Mouse (Mus musculus): Measurements from ENCODE around the gene Rnf39. TPM values are rescaled to one million over a fixed set of nuclear protein-coding genes. Genes with fewer than 3 reads are reported as not detected.

Rnf39 gene
- polyA plus RNA-seq, 1 experiment from 2014 or later, result 0.73 TPM

DNA sequence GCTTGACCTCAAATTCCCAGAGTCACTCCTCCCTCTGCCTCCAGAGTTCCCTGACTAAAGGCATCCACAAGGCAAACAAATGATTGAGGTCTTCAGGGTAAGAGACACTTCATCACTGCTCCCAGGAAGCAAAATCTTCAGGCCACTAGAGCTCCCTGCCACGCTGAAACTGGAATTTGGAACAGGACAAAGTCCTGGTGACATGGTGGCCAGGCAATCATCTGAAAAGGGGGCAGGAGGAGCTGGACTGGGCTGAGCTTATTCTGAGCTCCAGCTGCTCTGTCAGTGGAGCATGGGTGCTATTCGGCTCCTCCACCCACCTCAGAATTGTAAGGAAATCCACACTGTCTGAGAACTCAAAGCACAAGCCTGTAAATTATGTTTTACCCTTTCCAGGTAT lies 30.7 kb upstream of the Rnf39 start:
- H3K9me3 ChIP-seq, result no peaks in the 10 kb centered on the region
- 65% methylated on average over 2 of the region's 2 CpGs for WGBS
- ATAC-seq (ENCODE audit: insufficient number of reproducible peaks, insufficient read depth, low FRiP score, low TSS enrichment, low read depth), result no peak
- no peak overlapping the region for H3K27ac ChIP-seq
- H3K36me3 ChIP-seq, result no peaks in the 10 kb centered on the region
- H3K4me3 ChIP-seq (replicated peaks), result no peak overlapping the region
- no peak overlapping the region for H3K4me2 ChIP-seq
- H3K4me1 ChIP-seq (replicated peaks), result no peaks in the 10 kb centered on the region
- peaks cover 8% of the 10 kb centered on the region; the same call in 1 of the 2 replicates for H3K27me3 ChIP-seq
- H3K9ac ChIP-seq (replicated peaks), result no peak overlapping the region

DNA sequence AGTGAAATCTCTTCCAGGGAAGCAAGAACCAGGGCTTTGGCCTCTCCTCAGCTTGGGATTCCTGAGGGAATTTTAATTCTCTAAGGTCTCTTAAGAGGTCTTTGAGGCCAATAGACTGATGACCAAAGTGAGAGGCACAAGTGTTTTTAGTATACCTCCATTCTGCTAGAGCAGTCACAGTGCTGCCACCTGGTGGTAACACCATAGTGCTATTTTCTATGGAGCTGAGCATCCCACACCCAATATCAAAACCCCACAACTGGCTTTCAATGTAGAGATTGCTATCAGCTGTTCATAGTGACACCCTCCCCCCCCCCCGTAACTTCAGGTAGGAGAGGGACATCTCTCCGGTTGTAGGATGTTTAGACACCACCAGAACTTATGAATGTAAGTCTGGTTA lies 28.6 kb upstream of the Rnf39 start:
- H3K4me1 ChIP-seq (replicated peaks), result no peaks in the 10 kb centered on the region
- WGBS, result 21% methylated on average over 2 of the region's 2 CpGs
- no peak for ATAC-seq (ENCODE audit: insufficient number of reproducible peaks, insufficient read depth, low FRiP score, low TSS enrichment, low read depth)

DNA sequence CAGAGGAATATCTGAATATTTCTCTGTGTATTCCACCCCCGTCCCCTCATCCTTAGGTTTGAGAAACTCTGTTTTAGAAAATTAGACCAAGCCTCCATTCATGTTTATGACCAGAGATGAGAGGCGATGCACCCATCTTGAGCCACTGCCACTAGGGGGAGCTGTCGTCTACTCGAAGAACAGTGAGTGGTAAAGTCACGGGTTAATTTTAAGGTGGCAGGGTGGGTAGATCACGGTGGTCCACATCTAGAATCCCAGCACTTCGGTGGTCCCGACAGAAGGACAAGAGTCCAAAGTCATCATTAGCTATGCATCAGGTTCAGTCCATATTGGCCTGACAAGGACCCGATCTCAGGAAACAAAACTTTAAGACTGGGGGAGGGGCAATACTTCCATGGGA lies 27.6 kb upstream of the Rnf39 start:
- Histone ChIP-seq H3K9ac (replicated peaks) (no peak overlapping the region), H3K36me3 (no peaks in the 10 kb centered on the region)
- WGBS, result 17% methylated on average over 9 of the region's 9 CpGs

More for the DNA sequence above, 28.6 kb upstream of the Rnf39 start:
- Histone ChIP-seq H3K36me3 (no peaks in the 10 kb centered on the region), H3K27ac (no peak overlapping the region), H3K27me3 (peaks cover 10% of the 10 kb centered on the region; the same call in 1 of the 2 replicates), H3K4me3 (replicated peaks) (no peak overlapping the region), H3K9ac (replicated peaks) (no peak overlapping the region), H3K9me3 (no peaks in the 10 kb centered on the region), H3K4me2 (no peak overlapping the region)

DNA sequence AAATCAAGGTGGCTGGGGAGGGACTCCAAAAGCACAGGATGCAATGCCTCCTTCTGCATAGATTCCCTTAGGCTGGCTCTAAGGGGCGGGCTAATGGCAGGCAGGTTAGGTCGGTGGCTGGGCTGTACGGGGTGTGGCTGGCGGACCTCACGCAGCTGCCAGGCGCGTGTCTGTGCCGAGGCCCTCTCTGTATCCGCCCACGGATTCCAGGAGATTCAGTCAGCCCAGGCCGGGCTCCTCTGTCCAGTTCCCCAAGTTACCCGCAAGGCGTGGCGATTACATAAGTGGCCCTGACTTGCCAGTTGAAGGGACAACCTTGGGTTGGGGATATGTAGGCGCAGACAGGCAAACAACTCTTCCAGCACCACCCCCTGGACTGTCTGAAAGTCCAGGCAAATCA lies 22.5 kb upstream of the Rnf39 start:
- Histone ChIP-seq H3K9me3 (no peaks in the 10 kb centered on the region), H3K4me2 (no peak overlapping the region), H3K9ac (replicated peaks) (no peak overlapping the region), H3K36me3 (no peaks in the 10 kb centered on the region), H3K4me3 (replicated peaks) (no peak overlapping the region), H3K27ac (no peak overlapping the region), H3K4me1 (replicated peaks) (no peaks in the 10 kb centered on the region), H3K27me3 (peaks cover 4% of the 10 kb centered on the region; the same call in 1 of the 2 replicates)
- no peak for ATAC-seq (ENCODE audit: insufficient number of reproducible peaks, insufficient read depth, low FRiP score, low TSS enrichment, low read depth)
- WGBS, result 39% methylated on average over 15 of the region's 15 CpGs

More for the DNA sequence above, 27.6 kb upstream of the Rnf39 start:
- no peak overlapping the region for H3K27ac ChIP-seq
- H3K4me3 ChIP-seq (replicated peaks), result no peak overlapping the region
- no peaks in the 10 kb centered on the region for H3K4me1 ChIP-seq (replicated peaks)
- H3K4me2 ChIP-seq, result no peak overlapping the region
- ATAC-seq (ENCODE audit: insufficient number of reproducible peaks, insufficient read depth, low FRiP score, low TSS enrichment, low read depth), result no peak
- no peaks in the 10 kb centered on the region for H3K9me3 ChIP-seq
- H3K27me3 ChIP-seq, result peaks cover 4% of the 10 kb centered on the region; the same call in 1 of the 2 replicates

DNA sequence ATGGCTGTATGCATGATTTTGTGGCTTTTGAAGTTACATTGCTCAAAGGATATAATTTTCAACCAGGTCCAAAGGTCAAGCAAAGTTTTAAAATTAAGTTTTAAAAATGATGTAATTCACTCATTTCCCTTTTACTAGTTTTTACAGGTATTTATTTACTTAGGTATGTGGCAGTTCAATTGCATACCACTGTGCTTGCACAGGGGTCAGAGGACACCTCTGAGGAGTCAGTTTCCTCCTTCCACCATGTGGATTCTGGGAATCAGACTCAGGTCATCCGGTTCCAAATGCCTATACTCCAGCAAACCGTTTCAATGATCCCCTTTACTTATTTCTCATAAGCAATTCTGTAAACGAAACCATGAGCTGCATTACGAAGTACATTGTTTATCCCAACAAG lies 20.0 kb upstream of the Rnf39 start:
- Histone ChIP-seq H3K4me1 (replicated peaks) (no peaks in the 10 kb centered on the region), H3K9ac (replicated peaks) (no peak overlapping the region), H3K27ac (no peak overlapping the region), H3K27me3 (peaks cover 4% of the 10 kb centered on the region; the same call in 1 of the 2 replicates), H3K9me3 (no peaks in the 10 kb centered on the region), H3K4me2 (no peak overlapping the region), H3K4me3 (replicated peaks) (no peak overlapping the region), H3K36me3 (no peaks in the 10 kb centered on the region)
- no peak for ATAC-seq (ENCODE audit: insufficient number of reproducible peaks, insufficient read depth, low FRiP score, low TSS enrichment, low read depth)
- 81% methylated on average over 4 of the region's 4 CpGs for WGBS

DNA sequence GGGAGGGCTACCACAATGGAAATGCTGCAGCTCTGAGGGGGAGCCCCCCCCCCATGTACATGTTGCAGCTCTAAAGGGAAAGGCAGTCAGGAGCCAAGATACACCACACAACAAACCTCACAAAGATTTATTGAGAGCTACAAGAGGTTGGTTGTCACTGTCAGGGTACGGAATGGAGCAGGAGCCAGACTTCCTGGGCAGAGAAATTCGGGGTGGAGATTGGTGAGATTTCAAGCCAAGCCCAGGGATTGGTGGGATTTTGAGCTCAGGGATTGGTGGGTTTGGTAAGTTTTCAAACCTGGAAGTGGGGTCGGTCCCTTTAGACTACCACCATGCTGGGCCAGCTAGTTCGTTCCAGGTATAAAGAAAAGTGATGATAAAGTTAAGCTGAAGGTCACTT lies 19.2 kb upstream of the Rnf39 start:
- 66% methylated on average over 4 of the region's 4 CpGs for WGBS
- no peaks in the 10 kb centered on the region for H3K4me1 ChIP-seq (replicated peaks)

DNA sequence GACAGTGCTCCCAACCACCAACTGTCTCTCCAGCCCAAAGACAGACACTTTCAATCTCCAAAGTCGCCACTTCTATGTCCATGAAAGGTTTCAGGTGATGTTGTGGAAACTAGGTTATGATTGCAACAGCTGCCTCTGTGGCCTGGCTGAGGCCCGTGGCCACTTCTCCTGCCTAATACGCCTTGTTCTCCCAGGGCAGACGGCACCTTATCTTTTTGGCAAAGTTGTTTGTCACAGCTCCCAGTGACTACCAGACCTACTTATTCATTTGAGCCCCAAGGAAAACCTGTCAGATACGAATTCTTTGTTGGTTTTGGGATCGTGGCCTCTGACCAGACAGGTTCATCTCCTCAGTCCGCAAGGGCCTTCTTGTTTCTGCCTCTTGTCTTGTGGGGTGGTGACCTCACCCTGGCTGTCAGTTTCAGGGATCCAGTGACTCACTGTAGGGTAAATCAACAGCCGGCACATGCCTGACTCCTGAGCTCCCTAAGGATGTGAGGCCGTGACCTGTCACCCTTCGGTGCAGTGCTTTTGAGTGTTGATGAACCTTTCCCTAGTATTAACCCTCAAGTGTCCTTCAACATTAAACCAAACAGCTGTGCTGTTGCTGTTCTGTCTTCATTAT lies 15.1 kb upstream of the Rnf39 start:
- WGBS, result 52% methylated on average over 10 of the region's 10 CpGs
- no peak overlapping the region for H3K27ac ChIP-seq
- H3K36me3 ChIP-seq, result no peaks in the 10 kb centered on the region
- H3K9ac ChIP-seq (replicated peaks), result no peak overlapping the region
- H3K4me3 ChIP-seq (replicated peaks), result no peak overlapping the region
- H3K4me2 ChIP-seq, result no peak overlapping the region
- no peaks in the 10 kb centered on the region for H3K9me3 ChIP-seq
- no peaks in the 10 kb centered on the region for H3K4me1 ChIP-seq (replicated peaks)
- no peaks in the 10 kb centered on the region for H3K27me3 ChIP-seq
- ATAC-seq (ENCODE audit: insufficient number of reproducible peaks, insufficient read depth, low FRiP score, low TSS enrichment, low read depth), result no peak

More for the DNA sequence above, 19.2 kb upstream of the Rnf39 start:
- Histone ChIP-seq H3K9ac (replicated peaks) (no peak overlapping the region), H3K9me3 (no peaks in the 10 kb centered on the region), H3K36me3 (no peaks in the 10 kb centered on the region), H3K4me3 (replicated peaks) (no peak overlapping the region), H3K27ac (no peak overlapping the region), H3K27me3 (peaks cover 4% of the 10 kb centered on the region; the same call in 1 of the 2 replicates), H3K4me2 (no peak overlapping the region)
- no peak for ATAC-seq (ENCODE audit: insufficient number of reproducible peaks, insufficient read depth, low FRiP score, low TSS enrichment, low read depth)

DNA sequence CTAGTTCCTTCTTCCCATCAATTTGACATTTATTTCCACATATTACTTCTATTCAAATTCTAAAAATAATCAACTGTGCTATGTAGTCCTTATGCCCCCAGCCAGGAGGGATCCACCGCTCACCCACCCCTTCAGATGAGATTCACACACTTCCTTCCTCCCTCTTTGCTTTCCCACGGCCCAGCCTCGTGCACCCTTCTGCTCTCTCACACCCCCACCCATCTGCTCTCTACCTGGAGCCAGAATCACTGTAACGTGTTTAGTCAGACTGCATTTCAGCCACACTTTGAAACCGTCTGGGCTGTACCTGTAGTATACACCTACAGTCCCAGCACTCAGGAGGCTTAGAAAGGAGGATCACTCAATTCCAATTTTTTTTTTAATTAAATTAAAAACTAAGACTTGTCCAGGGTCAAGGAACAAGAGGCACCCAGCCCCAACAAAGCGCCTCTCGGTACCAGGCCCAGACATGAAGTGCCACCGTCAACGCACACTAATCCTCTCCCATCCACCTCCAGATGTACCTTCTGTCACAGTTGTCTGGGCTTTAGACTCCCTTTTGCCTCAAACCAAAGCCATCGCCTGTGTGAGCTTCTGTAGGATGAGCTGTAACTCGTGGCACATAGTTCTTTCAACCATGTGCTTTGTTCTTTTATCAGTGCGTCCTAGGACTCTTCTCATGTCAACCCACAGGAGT lies 13.3 kb upstream of the Rnf39 start:
- 75% methylated on average over 12 of the region's 12 CpGs for WGBS
- H3K4me1 ChIP-seq (replicated peaks), result no peaks in the 10 kb centered on the region
- H3K27me3 ChIP-seq, result peaks cover 3% of the 10 kb centered on the region; the same call in 1 of the 2 replicates
- no peak overlapping the region for H3K9ac ChIP-seq (replicated peaks)
- no peaks in the 10 kb centered on the region for H3K9me3 ChIP-seq
- H3K36me3 ChIP-seq, result no peaks in the 10 kb centered on the region
- no peak for ATAC-seq (ENCODE audit: insufficient number of reproducible peaks, insufficient read depth, low FRiP score, low TSS enrichment, low read depth)
- H3K4me3 ChIP-seq (replicated peaks), result no peak overlapping the region
- H3K27ac ChIP-seq, result no peak overlapping the region
- no peak overlapping the region for H3K4me2 ChIP-seq

DNA sequence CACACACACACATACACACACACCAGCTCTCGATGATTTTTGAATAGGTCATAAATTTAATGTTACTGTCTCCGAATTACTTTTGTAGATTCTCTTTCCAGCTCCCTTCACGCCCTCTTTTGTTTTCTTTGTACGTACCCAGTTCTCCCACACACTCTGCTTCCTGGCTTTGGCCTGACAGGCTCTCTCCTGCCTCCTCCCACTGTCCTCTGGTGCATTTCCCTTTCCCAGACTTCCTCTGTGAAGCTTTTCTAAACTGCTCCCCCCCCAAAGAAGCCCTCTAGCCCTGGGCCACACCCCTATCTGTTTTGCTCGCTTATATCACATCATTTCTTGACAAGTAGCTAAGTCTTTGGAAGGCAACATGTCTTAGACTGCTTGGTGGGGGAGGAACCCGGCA lies 12.5 kb upstream of the Rnf39 start:
- peaks cover 4% of the 10 kb centered on the region; the same call in 1 of the 2 replicates for H3K27me3 ChIP-seq
- no peaks in the 10 kb centered on the region for H3K4me1 ChIP-seq (replicated peaks)
- H3K4me2 ChIP-seq, result no peak overlapping the region
- no peak overlapping the region for H3K9ac ChIP-seq (replicated peaks)
- H3K36me3 ChIP-seq, result no peaks in the 10 kb centered on the region
- no peak overlapping the region for H3K4me3 ChIP-seq (replicated peaks)
- no peak overlapping the region for H3K27ac ChIP-seq
- no peak for ATAC-seq (ENCODE audit: insufficient number of reproducible peaks, insufficient read depth, low FRiP score, low TSS enrichment, low read depth)
- H3K9me3 ChIP-seq, result no peaks in the 10 kb centered on the region
- 72% methylated on average over 6 of the region's 6 CpGs for WGBS

DNA sequence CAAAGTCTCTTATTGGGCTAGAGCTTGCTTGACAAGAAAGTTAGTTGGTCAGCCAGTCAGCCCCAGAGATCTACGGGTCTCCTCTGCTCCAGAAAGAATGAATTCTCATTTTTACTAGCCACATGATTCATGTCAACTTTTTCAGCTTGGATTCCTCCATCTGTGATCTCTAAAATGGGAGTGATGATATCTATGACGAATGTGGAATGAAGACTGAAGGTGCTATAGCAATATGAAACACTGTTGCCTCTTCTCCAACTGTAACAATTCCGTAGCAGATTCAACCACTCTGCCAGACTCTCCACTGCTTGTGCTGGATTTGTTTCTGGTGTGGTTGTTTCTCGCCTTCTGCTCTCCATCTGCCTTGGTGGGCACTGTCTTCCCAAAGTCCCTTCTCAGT lies 11.6 kb upstream of the Rnf39 start:
- Histone ChIP-seq H3K4me3 (replicated peaks) (no peak overlapping the region), H3K4me2 (no peak overlapping the region), H3K4me1 (replicated peaks) (no peaks in the 10 kb centered on the region), H3K9me3 (no peaks in the 10 kb centered on the region), H3K27me3 (peaks cover 4% of the 10 kb centered on the region; the same call in 1 of the 2 replicates), H3K36me3 (no peaks in the 10 kb centered on the region), H3K27ac (no peak overlapping the region), H3K9ac (replicated peaks) (no peak overlapping the region)
- 82% methylated on average over 4 of the region's 4 CpGs for WGBS
- no peak for ATAC-seq (ENCODE audit: insufficient number of reproducible peaks, insufficient read depth, low FRiP score, low TSS enrichment, low read depth)

DNA sequence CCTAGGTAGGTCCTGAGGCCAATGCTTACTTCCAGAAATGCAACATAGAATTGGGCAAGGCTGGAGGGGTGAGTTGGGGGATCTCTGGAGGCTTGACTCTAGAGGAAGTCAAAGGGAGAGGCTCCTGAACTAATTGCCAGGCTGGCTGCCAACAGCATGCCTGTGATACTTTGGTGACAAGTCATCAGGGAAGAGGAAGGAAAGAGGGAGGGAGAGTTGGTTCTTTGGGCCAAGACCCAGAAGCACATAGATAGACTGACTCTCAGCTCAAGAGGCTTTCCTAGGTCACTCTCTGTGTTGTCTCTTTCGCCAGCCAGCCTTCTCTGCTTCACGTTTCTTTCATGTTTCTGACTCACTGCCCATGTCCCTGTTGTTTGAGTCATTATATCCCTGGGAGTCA lies 10.9 kb upstream of the Rnf39 start:
- H3K36me3 ChIP-seq, result no peaks in the 10 kb centered on the region

More for the DNA sequence above, 10.9 kb upstream of the Rnf39 start:
- Histone ChIP-seq H3K4me1 (replicated peaks) (no peaks in the 10 kb centered on the region), H3K27me3 (peaks cover 4% of the 10 kb centered on the region; the same call in 1 of the 2 replicates), H3K9ac (replicated peaks) (no peak overlapping the region), H3K4me2 (no peak overlapping the region), H3K27ac (no peak overlapping the region), H3K4me3 (replicated peaks) (no peak overlapping the region), H3K9me3 (no peaks in the 10 kb centered on the region)
- 68% methylated on average over 2 of the region's 2 CpGs for WGBS
- ATAC-seq (ENCODE audit: insufficient number of reproducible peaks, insufficient read depth, low FRiP score, low TSS enrichment, low read depth), result no peak
